Mouse (Mus musculus): Measurements from ENCODE around the gene Pax5.

The Pax5 gene

DNA sequence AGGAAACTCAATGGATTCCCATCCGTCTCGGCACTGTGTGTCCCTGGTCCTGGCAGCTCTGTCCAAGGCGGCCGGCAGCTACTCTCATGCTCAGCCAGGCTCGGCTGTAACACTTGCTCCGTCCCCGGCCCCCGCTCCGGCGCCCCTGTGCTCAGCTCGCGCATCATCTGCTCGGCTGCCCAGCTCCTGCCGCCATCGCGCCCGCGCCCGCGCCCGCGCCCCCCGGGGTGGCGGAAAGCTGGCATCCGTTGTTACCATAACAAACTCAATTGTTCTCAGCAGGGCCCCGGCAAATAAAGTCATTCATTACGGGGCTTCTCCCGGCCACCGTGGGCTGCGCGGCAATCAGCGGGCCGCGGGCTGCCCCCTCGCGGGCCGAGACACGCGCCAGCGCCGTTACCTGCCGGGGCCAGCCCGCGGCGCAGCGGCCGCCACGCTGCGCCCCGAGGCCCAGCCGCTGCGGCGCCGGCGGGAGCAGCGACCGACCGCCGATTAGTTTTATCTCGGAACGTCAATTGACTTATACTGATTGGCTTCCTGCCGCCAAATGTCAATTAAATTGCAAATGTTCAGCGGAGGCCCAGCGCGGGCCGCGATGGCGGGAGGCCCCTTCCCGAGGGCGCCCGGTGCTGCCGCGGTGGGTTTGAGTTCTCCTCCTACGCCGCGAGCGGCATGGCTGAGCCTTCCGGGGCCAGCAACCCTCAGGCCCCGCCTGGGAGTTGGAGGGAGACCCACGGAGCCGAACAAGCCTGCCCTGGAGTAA, 46.1 kb downstream of the Pax5 start:
- 1% methylated on average over 81 of the region's 81 CpGs for WGBS

DNA sequence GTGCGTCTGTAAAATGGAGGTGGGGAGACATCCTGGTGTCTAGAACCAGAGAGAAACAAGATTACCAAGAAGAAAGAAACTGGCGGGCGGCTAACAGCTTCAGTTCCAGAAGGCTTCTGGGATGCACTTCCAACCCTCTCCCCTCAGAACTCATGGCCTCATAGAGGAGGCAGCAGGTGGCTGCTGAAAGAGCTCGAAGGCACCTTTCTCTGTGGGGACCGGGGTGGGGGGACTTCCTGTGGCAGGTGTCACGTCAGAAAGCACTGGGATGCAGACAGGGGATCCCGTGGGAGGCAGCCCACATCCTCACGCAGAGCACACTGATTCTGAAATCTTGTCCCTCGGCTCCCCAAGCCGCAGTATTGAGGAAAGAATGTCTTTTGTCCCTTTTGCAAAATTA, 46.8 kb downstream of the Pax5 start:
- 49% methylated on average over 10 of the region's 10 CpGs for WGBS

DNA sequence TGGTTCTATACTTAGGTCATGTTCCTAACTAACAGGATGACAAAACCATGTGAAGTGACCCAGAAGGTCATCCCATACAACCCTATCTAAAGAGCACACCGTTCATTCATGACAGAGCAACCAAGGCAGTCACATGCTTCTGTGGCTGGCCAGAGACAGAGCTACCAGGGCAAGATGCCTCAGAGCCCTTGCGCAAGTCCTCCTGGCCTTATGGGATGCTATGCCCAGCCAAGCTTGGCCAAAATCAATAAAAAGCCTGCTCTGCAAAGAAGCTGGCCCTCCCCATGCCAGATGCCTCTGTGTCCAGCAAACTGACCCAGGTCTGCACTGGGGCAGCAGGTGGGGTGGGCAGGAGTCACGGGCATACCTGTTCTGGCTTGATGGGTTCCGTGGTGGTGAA, 65.1 kb downstream of the Pax5 start:
- 91% methylated on average over 4 of the region's 4 CpGs for WGBS

DNA sequence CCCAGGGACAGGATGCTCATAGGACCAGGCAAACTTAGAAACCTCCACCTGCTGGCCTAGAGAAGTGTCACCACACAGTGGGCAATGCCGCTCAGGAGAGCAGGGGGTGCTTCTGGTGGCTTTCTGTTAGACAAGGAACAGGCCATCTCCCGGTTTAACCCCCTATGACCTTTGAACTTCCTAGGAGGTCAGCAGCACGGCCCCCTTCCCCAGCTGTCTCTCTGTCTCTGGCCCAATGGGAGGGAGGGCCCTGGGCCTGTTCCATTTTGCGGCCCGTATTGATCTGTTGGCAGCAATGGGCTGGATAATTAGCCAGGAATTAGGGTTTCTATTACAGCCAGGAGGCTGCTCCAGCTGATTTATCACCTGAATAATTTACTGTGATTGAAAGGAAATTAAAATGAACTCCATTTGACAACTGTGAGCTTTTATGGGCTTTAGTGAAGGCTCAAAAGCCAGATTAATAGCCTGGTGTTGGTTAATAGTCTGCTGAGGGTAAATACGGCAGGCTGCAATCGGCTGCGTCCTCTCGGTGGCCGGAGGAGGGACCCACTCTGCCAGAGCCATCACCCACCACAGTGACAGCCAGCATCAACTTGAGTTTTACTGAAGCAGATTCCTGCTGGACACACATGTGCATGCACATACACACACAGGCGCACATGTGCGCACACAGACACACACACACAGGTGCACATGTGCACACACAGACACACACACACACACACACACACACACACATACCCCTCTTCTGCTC, 68.3 kb downstream of the Pax5 start:
- 71% methylated on average over 12 of the region's 12 CpGs for WGBS

DNA sequence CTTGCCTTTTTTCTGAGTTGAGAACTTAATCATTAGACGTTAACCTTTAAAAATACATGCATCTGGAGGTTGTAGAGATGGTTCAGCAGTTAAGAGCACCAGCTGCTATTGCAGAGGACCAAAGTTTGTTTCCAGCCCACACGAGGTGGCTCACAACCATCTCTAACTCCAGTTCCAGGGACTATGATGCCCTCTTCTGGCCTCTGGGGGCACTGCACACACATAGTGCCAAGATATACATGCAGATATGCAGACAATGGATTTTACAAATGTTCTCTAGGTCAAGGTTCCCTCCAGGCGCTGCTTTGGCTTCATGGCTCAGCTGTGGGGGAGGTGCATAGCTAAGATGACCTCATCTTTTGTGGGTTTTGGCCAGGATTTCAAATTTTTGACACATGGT, 74.7 kb downstream of the Pax5 start:
- WGBS = 90% methylated on average over 3 of the region's 3 CpGs

DNA sequence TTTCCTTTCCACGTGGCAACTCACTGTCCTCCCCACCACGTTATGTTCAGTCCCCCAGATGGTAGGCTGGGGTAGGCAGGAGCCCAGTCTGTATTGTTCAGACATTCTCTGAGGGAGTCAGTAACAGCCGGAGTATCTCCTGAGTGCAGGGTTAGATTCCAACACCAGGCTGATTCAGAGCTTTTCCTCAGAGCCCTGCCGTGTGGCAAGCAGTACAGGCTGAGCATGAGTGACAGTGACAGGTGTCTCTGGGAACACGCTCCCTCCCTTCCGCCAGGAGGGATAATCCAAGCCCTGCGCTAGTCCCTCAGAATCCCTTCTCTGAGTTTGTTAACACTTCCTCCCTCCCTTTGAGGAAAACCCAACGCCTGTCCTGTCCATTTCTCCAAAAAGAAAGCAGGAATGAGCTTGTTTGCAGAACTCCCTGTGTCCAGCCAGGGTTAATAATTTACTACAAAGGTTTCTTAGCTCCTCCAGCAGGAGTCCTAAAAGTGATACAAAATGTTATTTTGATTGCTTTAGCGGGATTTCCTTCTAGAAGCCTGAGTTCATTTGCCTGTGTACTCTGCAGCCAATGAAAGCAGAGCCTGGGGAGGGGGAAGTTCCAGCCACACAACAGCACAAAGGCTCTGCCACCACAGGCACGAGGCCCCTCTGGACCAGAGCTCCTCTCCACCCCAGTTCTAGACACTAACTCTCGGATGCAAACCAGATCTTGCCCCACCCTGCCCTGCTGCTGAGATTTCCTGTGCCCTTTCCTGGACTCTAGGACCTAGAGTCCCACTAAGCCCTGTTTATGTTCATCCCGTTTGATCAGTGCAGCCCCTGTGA, 76.4 kb downstream of the Pax5 start:
- 27% methylated on average over 12 of the region's 12 CpGs for WGBS

DNA sequence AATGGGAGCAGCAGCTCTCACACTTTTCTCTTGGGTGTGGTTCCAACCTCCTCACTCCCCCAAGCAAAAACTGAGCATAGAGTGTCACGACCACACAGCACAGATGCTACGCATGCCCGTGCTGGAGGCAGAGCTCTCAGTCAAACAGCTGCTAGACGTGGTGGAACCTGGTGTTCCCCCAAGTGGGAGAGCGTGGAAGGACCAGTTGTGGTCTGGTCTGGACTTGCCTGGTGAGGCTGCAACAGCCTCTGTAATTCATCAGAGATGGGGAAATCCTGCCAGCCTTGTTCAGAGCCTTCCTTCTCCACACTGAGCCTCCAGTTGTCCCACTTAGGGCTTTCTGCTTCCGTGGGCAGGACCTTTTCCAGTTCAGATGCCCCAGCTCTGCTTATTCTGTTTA, 80.2 kb downstream of the Pax5 start:
- 53% methylated on average over 6 of the region's 6 CpGs for WGBS

DNA sequence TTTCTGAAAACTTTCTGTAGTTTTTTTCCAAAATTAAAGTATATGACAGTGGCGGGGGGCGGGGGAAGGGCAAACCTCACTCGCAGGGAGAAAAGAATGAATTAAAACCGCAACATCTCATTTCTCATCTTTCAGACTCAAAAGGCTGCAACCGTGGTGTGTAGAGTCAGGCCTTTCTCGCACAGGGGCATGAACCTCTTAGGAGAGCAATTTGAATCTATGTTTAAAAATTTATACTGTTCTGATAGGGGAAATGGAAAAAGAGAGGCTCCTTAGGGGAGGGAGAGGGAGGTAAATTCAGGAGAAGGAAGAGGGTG, 85.2 kb downstream of the Pax5 start:
- WGBS = 93% methylated on average over 6 of the region's 6 CpGs

DNA sequence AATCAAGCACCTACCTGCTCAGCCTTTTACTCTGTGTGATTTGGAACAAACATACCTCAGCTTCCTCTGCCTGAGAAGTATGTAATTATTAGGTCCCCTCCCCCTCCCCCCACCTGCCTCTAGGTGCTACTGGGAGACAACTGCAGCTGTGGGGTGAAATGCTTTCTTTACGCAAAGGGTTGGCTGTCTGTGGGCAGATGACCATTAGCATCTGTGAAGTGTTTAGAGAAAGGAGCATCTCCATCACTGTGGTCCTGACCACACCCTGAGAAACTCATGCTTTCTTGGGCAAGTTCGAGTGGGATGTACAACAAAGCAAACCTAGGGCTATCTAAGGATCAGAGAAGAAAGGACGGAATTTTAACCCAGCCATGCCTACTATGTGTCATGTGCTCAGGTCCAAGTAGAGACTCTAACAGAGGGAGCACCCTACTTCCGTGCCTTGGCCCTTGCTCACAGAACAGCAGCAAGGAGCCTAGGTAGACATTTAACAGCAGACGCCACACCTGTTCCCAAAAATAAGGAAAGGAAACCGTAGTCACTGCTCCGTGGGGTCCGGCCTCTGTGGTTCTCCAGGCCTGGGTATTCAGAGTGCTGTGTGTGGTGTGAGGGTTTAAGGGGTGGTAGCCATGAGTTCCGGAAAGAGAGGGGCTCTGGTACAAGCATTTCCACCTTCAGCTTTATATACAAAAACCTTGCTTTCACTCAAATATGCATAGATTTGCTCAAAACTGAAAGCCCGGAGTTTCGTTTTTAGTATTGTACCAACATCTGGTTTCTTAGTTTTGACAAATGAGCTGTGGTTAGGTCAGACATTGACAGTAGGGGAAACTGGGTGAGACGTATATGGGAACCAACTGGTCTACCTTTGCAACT, 85.8 kb downstream of the Pax5 start:
- WGBS = 90% methylated on average over 12 of the region's 12 CpGs

DNA sequence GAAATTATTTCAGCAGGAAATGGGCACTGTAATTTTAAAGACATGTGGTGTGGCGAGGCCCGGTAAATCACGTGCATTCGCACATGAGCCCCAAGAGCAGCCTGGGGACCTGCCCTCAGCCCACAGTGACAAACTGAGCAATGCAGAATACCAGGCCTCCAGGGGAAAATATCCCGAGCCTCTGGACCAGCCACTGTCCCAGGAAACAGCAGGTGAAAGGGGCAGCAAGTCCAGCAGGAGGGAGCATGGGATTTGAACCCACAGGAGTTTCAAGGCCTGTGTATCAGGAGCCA, 86.9 kb downstream of the Pax5 start:
- 92% methylated on average over 5 of the region's 5 CpGs for WGBS

DNA sequence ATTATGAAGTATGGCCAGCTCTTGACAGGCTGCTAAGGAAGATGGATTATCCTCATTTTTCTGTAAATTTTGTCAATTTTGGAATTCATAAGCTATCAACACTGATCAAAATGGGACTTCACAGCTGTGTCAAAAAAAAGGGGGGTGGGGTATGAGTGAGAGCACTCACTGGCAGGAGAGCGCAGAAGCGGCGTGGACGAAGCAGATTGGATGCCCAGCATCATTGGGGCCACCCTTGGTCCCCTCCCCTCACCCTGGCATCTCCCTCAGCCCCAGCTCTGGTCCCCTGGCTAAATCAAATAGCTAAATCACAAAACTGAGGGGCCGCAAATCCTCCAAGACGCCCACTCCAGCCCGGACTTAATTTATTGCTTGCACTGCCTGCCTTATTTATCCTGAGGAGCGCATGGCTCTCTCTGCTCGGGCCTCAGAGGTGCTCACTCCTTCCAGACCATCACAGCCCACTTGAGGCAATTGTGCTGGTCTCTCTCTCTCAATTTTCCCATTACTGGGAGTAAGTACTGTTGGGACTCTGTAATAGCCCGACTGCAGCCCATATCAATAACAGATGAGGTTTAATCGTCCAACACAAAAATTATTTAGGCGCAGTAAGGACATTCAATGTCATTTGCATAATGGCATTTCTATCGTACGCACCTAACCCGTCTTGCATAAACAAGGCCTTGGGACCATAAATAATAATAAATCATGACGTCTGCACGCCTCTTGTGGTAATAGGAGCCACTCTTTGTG, 87.4 kb downstream of the Pax5 start:
- 94% methylated on average over 17 of the region's 17 CpGs for WGBS

DNA sequence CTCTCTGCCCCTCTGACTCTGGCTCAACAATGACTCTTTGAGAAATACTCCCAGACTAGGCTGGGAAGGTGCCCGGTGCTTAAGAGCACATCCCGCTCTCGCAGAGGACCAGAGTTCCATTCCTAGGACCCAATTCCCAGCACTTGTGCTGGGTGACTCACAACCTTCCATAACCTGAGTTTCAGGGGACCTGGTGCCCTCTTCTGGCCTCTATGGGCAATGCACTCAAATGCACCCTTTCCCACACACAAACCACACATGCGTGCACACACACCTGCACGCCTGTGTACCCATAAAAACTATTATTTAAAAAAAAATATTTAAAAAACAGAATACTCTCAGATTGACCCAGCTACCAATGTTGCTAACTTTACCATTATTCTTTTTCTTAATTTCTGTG, 90.0 kb downstream of the Pax5 start:
- 99% methylated on average over 5 of the region's 5 CpGs for WGBS

DNA sequence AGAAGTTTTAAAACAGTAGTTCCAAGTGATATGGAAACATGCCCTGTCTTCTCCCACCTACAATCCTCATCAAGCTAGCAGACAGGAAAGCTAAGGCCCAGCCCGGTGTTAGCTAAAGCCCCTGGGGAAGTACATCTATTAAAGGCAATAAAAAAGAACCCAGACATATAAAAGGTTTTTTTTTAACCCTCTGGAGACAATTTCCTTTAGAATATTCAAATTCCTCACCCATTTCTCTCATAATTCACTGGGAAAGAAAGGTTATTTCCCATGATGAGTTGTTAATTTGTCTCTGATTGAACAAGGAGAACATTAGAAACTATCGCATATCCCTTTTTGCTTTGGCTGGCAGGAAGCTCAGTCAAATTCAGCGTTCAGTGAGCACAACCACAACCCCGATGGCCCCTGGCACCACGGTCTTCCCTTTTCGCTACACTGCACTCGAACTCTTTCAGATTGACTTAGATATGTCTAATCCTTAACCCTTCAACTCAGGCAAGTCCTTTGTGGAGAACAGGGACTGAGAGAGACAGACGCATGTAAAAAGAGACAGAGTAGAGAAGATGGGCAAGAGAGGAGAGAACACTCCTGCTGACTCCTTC, 96.1 kb downstream of the Pax5 start:
- WGBS = 91% methylated on average over 8 of the region's 8 CpGs

DNA sequence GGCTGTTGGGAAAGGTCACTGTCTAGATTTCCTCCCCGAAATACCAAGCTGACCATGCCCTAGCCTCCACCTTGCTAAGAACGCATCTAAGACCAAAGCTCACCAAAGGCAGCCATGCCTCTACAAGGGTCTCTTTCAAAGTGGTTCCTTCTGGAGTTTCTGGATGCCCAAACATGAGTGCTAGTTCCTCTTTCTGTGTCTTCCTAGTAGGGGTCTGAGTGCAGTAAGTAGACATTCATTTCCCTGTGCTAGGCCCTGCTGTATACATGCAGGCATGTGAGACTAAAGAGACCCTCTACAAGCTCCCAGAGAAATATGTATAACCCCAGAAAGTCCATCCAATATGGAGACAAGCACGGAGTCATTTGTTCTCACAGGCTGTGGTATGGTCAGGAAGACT, 97.9 kb downstream of the Pax5 start:
- WGBS = 87% methylated on average over 3 of the region's 3 CpGs

DNA sequence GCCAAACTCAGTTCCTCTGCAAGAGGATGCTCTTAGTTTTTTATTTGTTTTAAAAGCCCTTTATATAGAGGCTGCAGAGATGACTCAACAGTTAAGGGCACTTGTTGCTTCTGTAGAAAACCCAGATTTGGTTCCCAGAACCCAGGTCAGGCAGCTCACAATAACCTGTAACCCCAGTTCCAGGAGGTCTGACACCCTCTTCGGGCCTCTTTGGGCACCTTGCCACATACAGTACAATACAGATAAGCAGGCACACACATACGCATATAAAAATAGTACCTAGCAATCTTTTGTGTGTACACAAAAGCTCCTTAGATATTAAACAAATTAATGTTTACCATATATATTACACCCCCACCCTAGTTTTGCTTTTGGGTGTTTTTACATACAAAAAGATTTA, 104.8 kb downstream of the Pax5 start:
- WGBS = 64% methylated on average over 2 of the region's 2 CpGs

DNA sequence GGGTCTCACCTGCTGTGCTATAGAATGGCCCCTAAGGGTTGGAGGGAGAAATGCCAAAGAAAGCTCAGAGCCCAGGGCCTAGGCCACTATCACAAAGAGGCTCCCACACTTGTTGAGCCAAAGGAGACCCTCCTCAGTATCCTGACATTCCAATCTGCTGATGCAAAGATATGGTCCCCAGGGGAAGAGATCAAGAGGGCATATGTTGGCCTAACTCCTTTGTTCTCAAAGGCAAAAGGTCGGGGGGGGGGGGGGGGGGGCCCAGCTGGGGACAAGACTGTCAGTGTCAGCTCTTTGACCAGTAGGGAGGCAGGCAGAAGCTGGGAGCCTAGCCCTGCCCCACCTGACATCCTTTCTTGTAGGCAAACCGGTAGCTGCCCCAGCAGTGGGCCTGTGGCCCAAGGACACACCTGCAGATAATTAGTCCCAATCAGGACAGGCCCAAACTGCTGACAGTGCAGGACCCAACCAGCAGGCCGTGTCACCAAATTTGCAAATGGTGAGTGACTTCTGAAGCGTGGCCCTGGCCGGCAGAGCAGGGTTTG, 108.0 kb downstream of the Pax5 start:
- WGBS = 48% methylated on average over 5 of the region's 5 CpGs

DNA sequence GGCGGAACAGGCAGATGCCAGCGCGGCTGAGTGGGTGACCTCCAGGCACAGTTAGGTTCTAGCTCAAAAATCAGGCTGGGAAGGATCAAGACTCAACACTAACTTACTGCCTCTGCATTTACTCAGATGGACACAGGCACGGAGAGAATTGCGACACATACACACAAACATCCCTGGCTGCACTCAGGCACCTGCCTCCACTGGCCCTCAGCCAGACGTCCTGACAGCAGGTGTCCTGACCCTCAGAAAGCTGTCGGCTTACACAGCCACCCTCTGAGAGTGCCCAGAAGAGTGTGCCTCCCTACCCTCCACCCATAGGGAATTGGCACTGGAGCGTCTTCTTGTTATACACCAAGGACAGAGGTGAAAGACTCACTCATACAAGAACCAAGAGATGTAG, 108.9 kb downstream of the Pax5 start:
- 68% methylated on average over 8 of the region's 8 CpGs for WGBS

DNA sequence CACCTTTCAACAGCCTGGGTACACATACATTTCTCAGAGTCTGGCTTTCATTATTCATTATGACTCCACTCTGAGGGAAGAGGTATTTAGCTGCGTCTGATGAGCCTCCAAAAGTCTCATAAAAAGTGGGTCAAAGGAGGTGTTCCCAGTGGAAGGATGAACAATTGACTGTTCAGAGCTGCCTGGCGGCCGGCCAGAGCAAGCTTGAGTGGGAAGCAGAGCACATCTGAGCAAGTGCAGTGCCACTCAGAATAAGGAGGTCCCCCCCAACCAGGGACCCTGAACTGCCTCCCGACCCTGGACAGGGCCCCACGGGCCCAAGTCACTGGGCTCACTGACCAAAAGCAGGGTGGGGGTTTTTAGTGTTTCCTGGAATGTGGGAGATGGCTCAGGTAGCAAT, 109.4 kb downstream of the Pax5 start:
- 29% methylated on average over 5 of the region's 5 CpGs for WGBS

DNA sequence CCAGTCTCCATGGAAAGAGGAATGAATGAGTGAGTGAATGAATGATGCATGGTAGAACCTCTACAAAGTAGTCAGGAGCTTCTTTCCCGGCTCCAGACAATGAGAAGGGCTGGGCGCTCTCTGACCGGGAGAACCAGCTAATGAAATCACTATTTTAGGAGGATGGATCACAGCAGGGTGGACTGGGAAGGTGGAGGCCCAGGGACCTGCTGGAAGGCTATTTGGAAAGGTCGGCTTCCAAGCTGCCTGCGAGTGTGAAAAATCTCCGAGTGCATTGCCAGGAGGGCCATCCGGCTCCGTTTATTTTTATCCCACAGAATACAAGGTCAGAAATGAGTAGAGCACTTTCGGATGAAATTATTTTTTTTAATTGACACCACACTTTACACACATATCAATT, 112.3 kb downstream of the Pax5 start:
- WGBS = 81% methylated on average over 9 of the region's 9 CpGs

DNA sequence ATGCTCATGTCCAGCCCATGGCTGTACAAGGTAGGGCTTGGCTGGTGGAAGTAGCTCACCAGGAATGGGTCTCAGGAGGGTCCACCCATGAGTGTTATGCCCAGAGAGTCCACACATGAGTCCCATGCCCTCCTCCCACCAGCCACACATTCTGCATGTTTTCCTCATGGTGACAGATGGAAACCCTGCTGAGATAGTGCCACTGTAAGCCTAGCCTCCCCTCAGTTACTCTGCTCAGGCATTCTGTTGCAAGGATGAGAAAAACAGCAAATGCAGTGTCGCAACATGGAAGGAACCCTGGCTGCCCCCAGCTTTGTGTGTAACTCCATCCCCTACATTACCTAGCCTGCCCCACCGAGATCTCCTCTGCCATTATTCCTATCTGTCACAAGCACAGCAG, 117.2 kb downstream of the Pax5 start:
- WGBS = 95% methylated on average over 2 of the region's 2 CpGs

DNA sequence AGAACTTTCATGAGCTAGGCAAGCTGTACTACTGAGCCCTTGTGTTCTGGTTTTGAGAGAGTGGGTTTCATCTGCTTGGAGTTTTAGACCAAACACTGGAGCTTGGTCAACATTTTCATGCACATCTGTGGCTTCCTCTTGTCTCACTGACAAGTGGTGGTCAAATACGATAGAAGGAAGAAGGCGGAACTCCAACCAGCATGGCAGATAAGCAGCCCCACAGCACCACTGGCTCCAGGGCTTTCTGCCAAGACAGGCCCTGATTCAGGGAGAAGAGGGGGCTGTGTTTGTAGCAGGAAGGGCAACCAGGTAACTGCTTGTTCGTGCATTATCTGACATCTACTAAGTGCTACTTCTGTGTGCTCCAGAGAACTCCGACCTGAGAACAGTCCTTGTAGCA, 127.6 kb downstream of the Pax5 start:
- WGBS = 93% methylated on average over 4 of the region's 4 CpGs

Data from cerebral cortex, adult 2 months (tissue).